Mouse (Mus musculus) frontal cortex, postnatal 10 days (tissue): ENCODE measurements around the gene D430019H16Rik.
A peak's percentile ranks its signal among the peaks of the same experiment; 100 is the strongest.

Source experiments
- DNase-seq, 2 experiments: peaks; one replicate each; pipeline ENCODE4 v3.0.0; 2022; ENCODE audit warnings: low spot score in 2 of 2, mixed read lengths in 1 of 2

D430019H16Rik gene

DNA sequence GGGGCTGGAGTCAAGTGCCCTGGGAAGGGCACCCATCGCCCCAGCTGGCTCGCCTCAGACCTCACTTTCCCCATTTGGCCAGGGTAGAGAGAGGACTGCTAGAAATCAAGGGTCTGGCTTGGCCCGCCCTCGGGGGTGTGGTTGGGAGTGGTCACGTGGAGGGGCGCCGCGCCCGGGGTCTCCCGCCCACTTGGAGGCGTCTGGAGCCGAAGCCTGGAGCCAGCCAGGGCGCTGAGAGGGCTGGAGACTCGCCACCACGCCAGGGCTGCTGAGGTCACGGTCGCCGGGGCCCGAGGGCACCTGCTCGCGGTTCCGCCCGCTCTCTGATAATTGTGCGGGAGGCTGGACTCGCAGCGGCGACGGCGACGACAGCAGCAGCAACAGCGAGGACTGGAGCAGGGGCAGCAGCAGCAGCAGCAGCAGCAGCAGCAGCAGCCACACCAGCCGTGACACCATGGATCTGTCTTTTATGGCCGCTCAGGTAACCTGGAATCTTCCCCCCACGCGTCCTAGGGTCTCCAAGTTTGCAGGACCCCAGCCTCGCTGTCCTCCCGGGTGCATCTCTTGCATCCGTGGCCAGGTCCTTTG, at the start of gene D430019H16Rik:
TSS of gene D430019H16Rik (plus strand) at position 187 of the 588 bp plus-strand sequence.
- peak; percentile 73 to 77 for DNase-seq

- DNase-seq: no peak
These were observed 47.6 kb upstream of the D430019H16Rik start for GRCm38 (mm10) chr12:105406008-105406407.

DNA sequence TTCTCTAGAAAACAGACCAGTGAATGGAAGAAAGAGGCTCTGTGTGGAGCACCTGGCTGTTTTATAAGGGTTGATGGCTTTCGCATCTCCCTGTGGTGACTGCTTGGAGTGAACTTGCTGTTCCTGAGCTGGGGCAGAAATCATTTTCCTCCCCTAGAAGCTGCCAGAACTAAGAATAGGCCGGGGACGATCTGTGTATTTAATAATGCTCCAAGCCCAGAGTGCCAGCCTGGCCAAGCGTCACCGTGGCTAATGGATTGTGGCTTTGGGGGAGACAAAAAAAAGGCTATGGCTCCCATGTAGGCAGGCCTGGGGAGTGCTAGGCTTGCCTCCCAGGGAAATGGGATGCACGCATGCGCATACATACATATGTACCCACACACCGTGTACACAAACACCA, 39.7 kb upstream of the D430019H16Rik start:
- DNase-seq: no peak

- no peak for DNase-seq
These were observed 33.2 kb upstream of the D430019H16Rik start for GRCm38 (mm10) chr12:105420476-105420875.

GRCm38 (mm10) chr12:105426541-105426940, 27.1 kb upstream of the D430019H16Rik start:
- no peak for DNase-seq

DNA sequence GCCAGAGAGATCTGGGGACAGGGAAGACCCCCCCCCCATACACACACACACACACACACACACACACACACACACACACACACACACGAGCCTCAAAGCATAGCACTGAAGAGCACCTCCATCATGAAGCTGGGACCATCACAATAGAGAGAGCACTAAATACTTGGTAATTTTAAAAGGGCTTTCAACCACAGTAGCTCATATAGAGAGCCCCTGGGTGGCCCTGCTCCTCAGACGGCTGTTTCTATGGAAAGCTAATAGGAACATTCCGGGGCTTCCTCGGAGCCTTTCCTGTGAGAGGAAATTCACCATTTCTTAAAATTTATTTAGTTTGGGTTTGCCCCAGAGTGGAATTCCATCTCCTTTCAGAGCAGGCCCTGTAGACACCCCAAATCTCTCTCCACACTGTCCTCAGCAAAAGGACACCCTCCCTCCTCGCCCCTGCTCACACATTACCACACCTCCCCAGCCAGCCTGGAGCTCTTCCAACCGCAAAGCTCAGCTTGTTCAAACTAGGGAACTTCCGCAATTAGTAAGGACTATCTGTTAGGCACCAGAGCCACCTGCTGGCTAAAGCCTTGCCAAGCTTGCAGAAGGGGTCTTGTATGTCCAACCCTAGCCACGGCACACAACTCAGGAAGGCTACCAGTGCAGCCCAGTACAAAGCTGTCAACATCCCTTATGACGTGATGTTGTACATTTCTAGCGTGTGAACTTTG, 26.5 kb upstream of the D430019H16Rik start:
- DNase-seq: peak; percentile 65 to 77

DNA sequence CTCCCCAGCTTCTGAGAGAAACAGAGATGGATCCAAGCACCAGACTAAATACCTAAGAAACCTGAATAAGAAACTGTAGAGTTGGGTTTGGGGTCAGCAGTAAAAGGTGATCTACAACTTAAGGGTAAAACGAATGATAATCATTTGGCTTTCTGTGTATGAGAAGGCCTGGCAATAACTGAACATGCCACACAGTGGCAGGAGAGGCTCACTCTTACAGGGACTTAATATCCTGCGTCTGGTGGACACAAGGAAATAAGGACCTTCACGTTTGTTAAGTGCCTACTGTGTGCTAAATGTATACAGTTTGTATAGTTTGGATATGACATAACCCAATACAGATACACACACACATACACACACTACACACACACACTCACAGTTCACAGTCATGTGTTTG, 21.8 kb upstream of the D430019H16Rik start:
- no peak for DNase-seq

DNA sequence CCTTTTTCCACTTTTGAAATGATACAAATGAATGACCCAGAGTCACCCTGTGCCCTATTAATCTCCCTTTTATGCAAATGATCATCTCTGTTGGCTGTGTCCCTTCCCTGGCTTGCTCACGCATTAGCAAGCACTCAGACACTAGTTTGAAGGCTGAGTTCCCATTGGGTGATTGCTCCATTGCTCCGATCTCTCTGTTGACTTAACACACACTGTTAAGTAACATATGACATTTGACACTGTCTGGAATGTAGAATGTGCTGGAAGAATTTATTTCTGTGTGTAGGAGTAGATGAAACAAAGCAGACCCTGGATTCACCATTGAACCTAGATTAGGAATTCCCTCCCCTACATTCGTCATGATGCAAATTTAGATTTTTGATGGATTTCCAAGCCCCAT, 20.8 kb upstream of the D430019H16Rik start:
- DNase-seq: no peak

DNA sequence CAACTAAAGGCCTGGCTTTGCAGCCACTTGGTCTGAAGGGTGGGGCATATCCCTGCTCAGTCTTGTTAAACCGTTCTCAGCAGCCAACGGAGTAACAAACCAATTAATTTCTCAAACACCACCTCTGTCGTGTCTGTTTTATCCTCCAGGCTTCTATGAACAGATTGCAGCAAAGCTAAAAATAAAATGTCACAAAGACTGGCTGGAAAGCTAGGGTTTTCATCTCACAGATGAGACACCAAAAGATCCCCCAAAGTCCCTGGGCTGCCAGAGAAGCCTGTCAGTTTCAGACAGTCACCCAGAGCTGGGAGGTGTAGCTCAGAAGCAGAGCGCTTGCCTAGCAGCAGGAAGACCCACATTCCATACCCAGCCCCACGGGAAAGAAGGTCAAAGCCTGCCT, 15.4 kb upstream of the D430019H16Rik start:
- no peak for DNase-seq

DNA sequence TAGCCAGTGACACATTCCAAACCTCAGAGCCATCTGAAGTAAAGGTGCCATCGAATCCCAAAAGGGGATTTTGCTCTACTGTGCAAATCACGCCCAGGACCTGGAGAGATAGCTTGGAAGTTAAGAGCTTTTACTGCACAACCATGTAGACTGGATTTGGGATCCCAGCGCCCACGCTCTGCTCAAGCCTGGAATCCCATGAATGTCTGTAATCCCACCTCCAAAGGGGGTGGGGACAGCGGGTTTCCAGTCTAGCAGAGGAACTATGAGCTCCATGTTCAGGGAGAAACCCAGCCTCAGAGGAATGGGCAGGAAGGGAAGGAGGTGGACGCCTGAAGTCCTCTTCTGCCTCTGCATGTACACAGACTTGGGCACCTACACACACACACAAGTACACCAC, 13.7 kb upstream of the D430019H16Rik start:
- no peak for DNase-seq

DNA sequence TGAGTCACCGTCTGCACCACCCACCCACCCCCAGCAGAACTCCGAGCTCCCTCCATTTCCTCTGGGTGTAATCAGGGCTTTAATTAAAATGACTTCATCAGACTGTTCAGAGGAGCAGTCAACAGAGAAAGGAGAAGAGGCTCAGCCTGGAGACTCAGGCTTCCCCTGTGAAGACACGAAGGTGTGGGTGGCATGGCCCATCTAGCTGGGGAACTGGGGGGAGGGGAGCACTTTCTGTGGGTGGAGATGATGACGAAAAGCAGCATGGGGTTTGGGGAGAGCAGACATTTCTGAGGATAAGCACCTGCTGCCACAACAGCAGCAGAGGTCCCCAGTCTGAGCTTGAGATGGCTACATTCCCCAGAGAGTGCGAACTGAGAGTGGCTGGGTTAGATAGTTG, 10.1 kb upstream of the D430019H16Rik start:
- DNase-seq: no peak

- no peak for DNase-seq
These were observed 7.9 kb upstream of the D430019H16Rik start for GRCm38 (mm10) chr12:105445767-105446166.

- DNase-seq: no peak
These were observed 4.4 kb upstream of the D430019H16Rik start for GRCm38 (mm10) chr12:105449239-105449638.

- DNase-seq: no peak
These were observed 804 bp downstream of the D430019H16Rik start for GRCm38 (mm10) chr12:105454258-105455062.

DNA sequence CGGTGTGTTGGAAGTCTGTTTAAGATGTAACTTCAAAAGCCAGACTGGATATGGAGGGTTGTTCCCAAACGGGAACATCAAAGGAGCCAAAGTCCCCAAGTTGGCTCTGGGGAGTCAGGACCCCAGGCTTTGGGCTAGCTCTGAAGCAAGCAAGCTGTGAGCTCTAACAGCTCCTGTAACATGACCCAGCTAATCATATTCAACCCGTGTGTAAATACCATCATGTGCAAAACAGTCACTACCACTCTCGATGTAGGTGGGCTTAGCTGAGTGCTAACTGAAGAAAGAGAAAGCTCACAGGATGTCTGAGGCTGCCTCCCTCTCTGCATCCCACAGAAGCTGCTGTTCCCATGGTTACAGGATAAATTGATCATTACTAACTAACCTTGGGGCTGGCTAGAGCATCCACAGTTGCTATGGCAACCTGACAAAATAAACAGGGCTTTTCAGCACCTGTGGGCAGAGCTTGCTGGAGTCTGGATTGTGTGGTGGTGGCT, 1.5 kb downstream of the D430019H16Rik start:
- no peak for DNase-seq

DNA sequence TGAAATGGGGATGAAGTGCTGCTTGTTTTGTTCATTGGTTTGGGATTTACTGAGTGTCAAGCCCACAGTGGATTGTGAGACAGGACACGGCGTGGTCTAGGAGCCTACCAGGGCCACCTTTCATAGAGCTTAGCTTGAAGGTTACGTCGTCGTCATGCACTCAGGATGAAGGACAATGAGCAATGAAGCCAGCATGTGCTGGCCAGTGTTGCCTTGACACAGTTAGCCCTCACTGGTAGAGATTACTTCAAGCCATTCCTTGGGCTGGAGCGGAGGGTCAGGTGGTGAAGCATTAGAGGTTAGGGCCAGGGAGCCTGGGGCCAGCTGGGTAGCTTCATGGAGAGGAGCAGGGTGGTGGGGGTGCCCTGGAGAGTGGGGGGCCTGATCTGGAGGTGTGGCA, 5.1 kb downstream of the D430019H16Rik start:
- DNase-seq: no peak

DNA sequence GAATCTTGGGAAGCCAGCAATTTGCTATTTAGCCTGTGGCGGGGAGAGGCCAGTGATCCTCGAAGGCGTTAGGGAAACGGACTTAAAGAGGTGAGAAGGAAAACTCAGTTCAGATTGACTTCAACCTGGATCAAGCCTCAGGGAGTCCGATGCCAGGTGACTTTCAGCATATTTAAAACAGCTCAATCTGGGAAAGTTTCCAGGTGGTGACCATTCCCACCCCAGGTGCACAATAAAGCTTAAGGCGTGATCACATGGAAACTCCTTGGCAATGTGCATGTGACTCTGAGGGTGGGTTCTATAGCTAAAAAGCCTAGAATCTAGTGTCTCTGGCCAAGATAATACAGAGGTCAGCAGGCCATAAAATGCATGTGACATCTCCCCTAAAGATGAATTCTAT, 7.4 kb downstream of the D430019H16Rik start:
- no peak for DNase-seq

DNA sequence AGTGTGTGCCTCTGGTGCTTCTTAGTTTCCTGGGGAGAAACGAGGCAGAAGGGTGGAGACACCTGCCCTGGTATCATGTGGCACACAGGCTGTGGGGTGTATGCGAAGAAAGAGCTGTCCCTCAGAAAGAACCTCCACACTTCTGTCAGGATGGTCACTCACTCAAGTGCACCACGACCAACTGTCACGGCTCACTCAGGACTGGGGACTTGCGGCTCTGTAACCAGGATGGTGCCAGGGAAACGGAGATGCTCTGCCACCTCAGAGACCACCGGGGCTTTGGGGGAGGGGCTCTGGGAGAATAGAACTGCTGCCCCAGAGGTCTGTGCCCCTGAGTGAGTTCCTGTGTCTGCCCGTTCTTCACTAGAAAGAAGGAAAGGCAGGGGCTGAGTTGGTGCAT, 15.4 kb downstream of the D430019H16Rik start:
- DNase-seq: no peak

GRCm38 (mm10) chr12:105475230-105475911, 21.7 kb downstream of the D430019H16Rik start:
- peak in 1 of 2 experiments; percentile 53 for DNase-seq

DNA sequence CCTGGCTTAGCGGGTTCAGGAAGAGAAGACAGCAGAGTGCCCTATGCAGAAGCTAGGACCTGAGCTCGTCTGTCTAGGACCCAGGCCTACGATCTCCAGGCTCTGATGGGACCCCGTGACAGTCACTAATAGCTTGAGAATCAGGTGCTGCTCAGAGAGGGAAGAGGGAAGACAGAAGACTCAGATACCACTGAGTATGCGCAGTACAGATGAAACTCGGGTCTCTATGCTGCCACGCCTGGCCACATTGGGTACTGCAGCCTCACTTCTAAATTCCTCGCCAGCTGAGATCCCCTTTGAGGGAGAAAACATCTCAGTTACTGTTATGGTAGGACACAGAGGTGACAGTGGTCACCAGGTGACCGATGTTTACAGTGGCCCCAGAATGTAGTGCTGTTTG, 22.8 kb downstream of the D430019H16Rik start:
- peak in 1 of 2 experiments; percentile 67 for DNase-seq

- DNase-seq: no peak
These were observed 23.3 kb downstream of the D430019H16Rik start for GRCm38 (mm10) chr12:105476993-105477392.

- DNase-seq: no peak
These were observed 29.8 kb downstream of the D430019H16Rik start for GRCm38 (mm10) chr12:105483503-105483902.
